Mouse (Mus musculus) G1E (cell line): ENCODE measurements around the gene Ankrd7.

Source experiments
- CTCF ChIP-seq: IDR thresholded peaks from 2 replicates; pipeline ENCODE4 v1.5.1; 2012; ENCODE audit warnings: low read depth, low read length, inconsistent platforms, mixed read lengths
- TAL1 ChIP-seq: conservative IDR thresholded peaks from 2 replicates; pipeline ENCODE4 v1.6.1; 2012; ENCODE audit warnings: low read depth, low read length, inconsistent platforms, mixed read lengths

DNA sequence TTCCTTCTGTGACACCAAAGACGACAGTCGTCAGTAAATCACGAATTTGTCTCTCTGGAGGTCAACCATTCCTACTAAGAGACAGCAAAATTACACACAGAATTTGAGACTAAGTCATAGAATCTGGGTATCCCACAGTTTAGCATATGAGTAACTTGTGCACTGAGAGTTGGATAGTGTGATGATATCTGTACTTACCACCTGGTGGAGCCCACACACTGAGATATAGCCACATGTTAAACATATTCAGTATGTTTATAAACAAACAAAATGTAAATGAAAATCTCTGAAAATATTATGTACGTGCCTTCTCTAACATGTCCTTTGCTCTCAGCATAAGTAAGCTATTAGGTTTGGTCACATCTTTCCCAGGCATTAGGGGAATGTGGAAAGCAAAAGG is 47.1 kb downstream of the Ankrd7 start:
- TF ChIP-seq CTCF (no peak), TAL1 (no peak)
